ENCODE assay signal across 25 mouse cellular contexts in genomic region chr2:169758120-169758519, GRCm38 (mm10).
DNase-seq lines count a peak whose midpoint lies in the region; ATAC-seq and TF ChIP-seq lines count a peak whose summit lies in the region.
"Had no signal": no experiment of that assay in that cellular context is flagged by ENCODE, and none has a peak within 500 bp of the region (broad histone marks: within the 10 kb centered on the region; RNA-seq: fewer than 3 reads in every experiment).

No protein-coding gene starts in this region.

- no peak for TF ChIP-seq POLR2A in limb, embryonic 14.5 days (IDR thresholded peaks at IDR 0.05; ENCODE audit: borderline replicate concordance, extremely low read depth, insufficient read depth, insufficient read length)

- no peak overlapping the region for H3K4me2 ChIP-seq in kidney, embryonic 15.5 days
- no peak overlapping the region for H3K4me2 ChIP-seq in embryonic facial prominence, embryonic 15.5 days (replicated peaks)
- no peak overlapping the region for H3K4me2 ChIP-seq in limb, embryonic 14.5 days (replicated peaks; ENCODE audit: low read depth, low read length, severe bottlenecking)
- H3K4me2 ChIP-seq: heart, embryonic 15.5 days had no signal

- H3K36me3 ChIP-seq in kidney, embryonic 15.5 days = no peaks in the 10 kb centered on the region
- H3K36me3 ChIP-seq in embryonic facial prominence, embryonic 10.5 days (replicated peaks) = no peaks in the 10 kb centered on the region
- H3K36me3 ChIP-seq in embryonic facial prominence, embryonic 15.5 days = no peaks in the 10 kb centered on the region
- no peaks in the 10 kb centered on the region for H3K36me3 ChIP-seq in limb, embryonic 14.5 days (ENCODE audit: control insufficient read depth, insufficient read depth, low read length)
- H3K36me3 ChIP-seq: G1E; heart, embryonic 15.5 days had no signal

- no peak for DNase-seq in kidney, postnatal 4 days
- no peak for DNase-seq in embryonic facial prominence, embryonic 10.5 days (ENCODE audit: low spot score)
- peak; percentile 48 for DNase-seq in limb, embryonic 14.5 days (ENCODE audit: low spot score)
- no peak for DNase-seq in spleen, postnatal 36 days (ENCODE audit: low spot score in 2 of 2)
- DNase-seq in frontal cortex, postnatal 14 days (ENCODE audit: low spot score in 2 of 2) = no peak
- DNase-seq: adrenal gland, postnatal 36 days; B cell, adult 2 months; cerebellum, adult 11 months; cerebellum, adult 9-11 months; forebrain, postnatal 0 days; heart, postnatal 4 days; kidney, adult 9 months; layer of hippocampus, postnatal 36 days; liver, postnatal 0 days; right cerebral cortex, postnatal 4 days; thymus, adult 2 months had no signal

- H3K4me3 ChIP-seq in kidney, embryonic 15.5 days (replicated peaks) = no peak overlapping the region
- H3K4me3 ChIP-seq in embryonic facial prominence, embryonic 10.5 days = no peak overlapping the region
- no peak overlapping the region for H3K4me3 ChIP-seq in embryonic facial prominence, embryonic 15.5 days (replicated peaks)
- H3K4me3 ChIP-seq in limb, embryonic 14.5 days (replicated peaks; ENCODE audit: low read length) = no peak overlapping the region
- H3K4me3 ChIP-seq: heart, embryonic 15.5 days had no signal

- ATAC-seq in kidney, embryonic 15.5 days (replicated peaks; ENCODE audit: low FRiP score) = no peak
- ATAC-seq in embryonic facial prominence, embryonic 15.5 days (ENCODE audit: insufficient number of reproducible peaks, low FRiP score, low TSS enrichment, low read depth) = peak; percentile 43; the same call in 1 of the 2 replicates
- no peak for ATAC-seq in limb, embryonic 14.5 days (ENCODE audit: low FRiP score, low read depth)
- ATAC-seq: forebrain, postnatal 0 days; hindbrain, embryonic 16.5 days; liver, postnatal 0 days; lung, postnatal 0 days; Patski had no signal

- no peak overlapping the region for H3K9ac ChIP-seq in kidney, embryonic 15.5 days
- no peak overlapping the region for H3K9ac ChIP-seq in embryonic facial prominence, embryonic 15.5 days
- no peak overlapping the region for H3K9ac ChIP-seq in limb, embryonic 14.5 days (ENCODE audit: low read depth, low read length, severe bottlenecking)
- H3K9ac ChIP-seq: forebrain, postnatal 0 days; heart, embryonic 15.5 days; liver, postnatal 0 days had no signal

- peaks cover 45% of the 10 kb centered on the region for H3K4me1 ChIP-seq in kidney, embryonic 15.5 days
- H3K4me1 ChIP-seq in embryonic facial prominence, embryonic 10.5 days = peaks cover 17% of the 10 kb centered on the region
- peaks cover 8% of the 10 kb centered on the region for H3K4me1 ChIP-seq in embryonic facial prominence, embryonic 15.5 days
- peaks cover 31% of the 10 kb centered on the region for H3K4me1 ChIP-seq in limb, embryonic 14.5 days (ENCODE audit: control insufficient read depth, insufficient read depth, low read length)

- H3K27ac ChIP-seq in kidney, embryonic 15.5 days = peak overlapping the region; percentile 66; the same call in 1 of the 2 replicates
- H3K27ac ChIP-seq in embryonic facial prominence, embryonic 10.5 days (replicated peaks) = 0 out of 2 replicates have a peak overlapping the region, but pooled peaks have one; percentile 30
- 0 out of 2 replicates have a peak overlapping the region, but pooled peaks have one; percentile 39 for H3K27ac ChIP-seq in embryonic facial prominence, embryonic 15.5 days (replicated peaks)
- peak overlapping the region; percentile 48; the same call in 1 of the 2 replicates for H3K27ac ChIP-seq in limb, embryonic 14.5 days (replicated peaks; ENCODE audit: low read depth, low read length)
- H3K27ac ChIP-seq: heart, embryonic 15.5 days; macrophage had no signal

- H3K9me3 ChIP-seq in kidney, embryonic 15.5 days (replicated peaks) = no peaks in the 10 kb centered on the region
- no peaks in the 10 kb centered on the region for H3K9me3 ChIP-seq in embryonic facial prominence, embryonic 10.5 days
- no peaks in the 10 kb centered on the region for H3K9me3 ChIP-seq in embryonic facial prominence, embryonic 15.5 days (replicated peaks)
- H3K9me3 ChIP-seq in limb, embryonic 14.5 days (ENCODE audit: control insufficient read depth, low read length) = no peaks in the 10 kb centered on the region
- H3K9me3 ChIP-seq: heart, embryonic 15.5 days had no signal

- 47% methylated on average over 6 of the region's 6 CpGs for WGBS in kidney, embryonic 15.5 days
- WGBS in embryonic facial prominence, embryonic 10.5 days = 82% methylated on average over 6 of the region's 6 CpGs
- 53% methylated on average over 6 of the region's 6 CpGs for WGBS in embryonic facial prominence, embryonic 15.5 days
- 55% methylated on average over 6 of the region's 6 CpGs for WGBS in limb, embryonic 14.5 days

- no peaks in the 10 kb centered on the region for H3K27me3 ChIP-seq in kidney, embryonic 15.5 days
- H3K27me3 ChIP-seq in embryonic facial prominence, embryonic 10.5 days (replicated peaks; ENCODE audit: low read depth, poor library complexity, severe bottlenecking) = no peaks in the 10 kb centered on the region
- H3K27me3 ChIP-seq in embryonic facial prominence, embryonic 15.5 days = no peaks in the 10 kb centered on the region
- H3K27me3 ChIP-seq in limb, embryonic 14.5 days (ENCODE audit: control insufficient read depth, insufficient read depth, low read length) = no peaks in the 10 kb centered on the region
- H3K27me3 ChIP-seq: CH12.LX; heart, embryonic 15.5 days; Patski had no signal
